Mouse (Mus musculus) intestine, postnatal 0 days (tissue): ENCODE data around the gene Gzmb. TPM values are rescaled to one million over a fixed set of nuclear protein-coding genes. Genes with fewer than 3 reads are reported as not detected.

Source experiments
- ATAC-seq: fragments of 200-750 bp; cut with Nextera tagmentation; 2 replicates; pipeline ENCODE4 v1.8.0; 2017; ENCODE audit warnings: mild to moderate bottlenecking, moderate TSS enrichment, moderate library complexity
- H3K27ac ChIP-seq: fragments of 300-500 bp; sonication (generic); 2 replicates; pipeline ENCODE4 v1.5.1; 2014; ENCODE audit warnings: mild to moderate bottlenecking, low read depth, low read length, moderate library complexity
- H3K27me3 ChIP-seq: fragments of 300-500 bp; sonication (generic); replicated peaks from 2 replicates; pipeline ENCODE4 v1.6.1; 2014; ENCODE audit warnings: low read length, mixed read lengths; ENCODE audit not compliant: control insufficient read depth, insufficient read depth
- H3K36me3 ChIP-seq: fragments of 300-500 bp; sonication (generic); 2 replicates; pipeline ENCODE4 v1.6.1; 2014; ENCODE audit warnings: mild to moderate bottlenecking, moderate library complexity; ENCODE audit not compliant: control insufficient read depth, insufficient read depth
- H3K4me1 ChIP-seq: fragments of 300-500 bp; sonication (generic); replicated peaks from 2 replicates; pipeline ENCODE4 v1.6.1; 2014; ENCODE audit warnings: antibody characterized with exemption, low read length, mixed read lengths; ENCODE audit not compliant: control insufficient read depth, insufficient read depth
- H3K4me2 ChIP-seq: fragments of 300-500 bp; sonication (generic); replicated peaks from 2 replicates; pipeline ENCODE4 v1.6.1; 2014; ENCODE audit warnings: low read depth, mild to moderate bottlenecking, moderate library complexity
- H3K4me3 ChIP-seq: fragments of 300-500 bp; sonication (generic); 2 replicates; pipeline ENCODE4 v1.5.1; 2014; ENCODE audit warnings: low read depth, low read length
- H3K9ac ChIP-seq: fragments of 300-500 bp; sonication (generic); 2 replicates; pipeline ENCODE4 v1.6.1; 2014; ENCODE audit warnings: mild to moderate bottlenecking, low read depth, low read length
- H3K9me3 ChIP-seq: fragments of 300-500 bp; sonication (generic); 2 replicates; pipeline ENCODE4 v1.6.1; 2016; ENCODE audit warnings: mixed run types; ENCODE audit not compliant: control insufficient read depth
- CTCF ChIP-seq: sonication (generic); IDR thresholded peaks from 2 replicates; pipeline ENCODE4 v1.5.1; 2016; ENCODE audit warnings: low read depth, mild to moderate bottlenecking, control low read depth, antibody characterized with exemption, moderate library complexity
- WGBS: fragments of 180-500 bp; shearing (Covaris S2); extraction: QIAGEN DNeasy Blood & Tissue Kit; methylation state at CpG from one replicate; pipeline ENCODE4 v1.1.7; 2014; 5-methylcytosine and 5-hydroxymethylcytosine counted together
- polyA plus RNA-seq: library from polyadenylated mRNA; unstranded; fragments of >200 nt; fragmentation: Nextera tagmentation; extraction: Ambion mirVana; gene quantifications from 2 replicates; pipeline ENCODE4 v1.2.1, GENCODE M21; 2015

The Gzmb gene
- polyA plus RNA-seq, 1 experiment from 2014 or later: 0.34 TPM

DNA sequence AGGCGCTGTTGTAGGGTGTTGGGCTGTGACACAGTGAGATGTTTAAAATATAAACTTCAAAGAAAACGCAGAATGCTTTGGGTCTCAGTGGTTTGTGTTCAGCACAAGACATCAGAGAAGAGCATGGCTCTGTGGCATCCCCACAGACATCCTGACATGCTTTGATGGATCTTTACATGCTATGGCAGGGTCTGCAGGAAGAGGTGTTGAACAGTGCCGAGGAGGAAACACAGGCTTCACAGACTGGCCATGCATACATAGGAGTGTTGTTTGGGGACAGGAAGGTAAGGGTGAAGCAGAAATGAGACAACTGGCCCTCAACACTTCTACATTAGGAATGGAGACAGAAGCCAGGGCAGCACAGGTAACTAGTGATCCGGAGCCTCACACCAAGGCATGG is 34.0 kb upstream of the Gzmb start:
- Histone ChIP-seq H3K27me3 (no peaks in the 10 kb centered on the region), H3K36me3 (no peaks in the 10 kb centered on the region), H3K4me1 (no peaks in the 10 kb centered on the region), H3K9ac (no peak overlapping the region), H3K4me2 (no peak overlapping the region), H3K27ac (no peak overlapping the region), H3K9me3 (no peaks in the 10 kb centered on the region), H3K4me3 (no peak overlapping the region)
- ATAC-seq: no peak
- no peak for TF ChIP-seq CTCF
- 73% methylated on average over 4 of the region's 4 CpGs for whole genome bisulfite sequencing

GRCm38 (mm10) chr14:56293146-56293545 is 31.1 kb upstream of the Gzmb start:
- TF ChIP-seq CTCF: no peak
- no peaks in the 10 kb centered on the region for H3K4me1 ChIP-seq
- no peaks in the 10 kb centered on the region for H3K9me3 ChIP-seq
- H3K27me3 ChIP-seq: no peaks in the 10 kb centered on the region
- H3K36me3 ChIP-seq: no peaks in the 10 kb centered on the region
- H3K4me3 ChIP-seq: no peak overlapping the region
- no peak for ATAC-seq
- no peak overlapping the region for H3K27ac ChIP-seq
- H3K9ac ChIP-seq: no peak overlapping the region
- H3K4me2 ChIP-seq: no peak overlapping the region

GRCm38 (mm10) chr14:56288651-56289050 is 26.6 kb upstream of the Gzmb start:
- H3K4me2 ChIP-seq: no peak overlapping the region
- H3K4me1 ChIP-seq: no peaks in the 10 kb centered on the region
- 65% methylated on average over 5 of the region's 5 CpGs for WGBS
- H3K4me3 ChIP-seq: no peak overlapping the region
- H3K36me3 ChIP-seq: no peaks in the 10 kb centered on the region
- no peak overlapping the region for H3K9ac ChIP-seq
- H3K9me3 ChIP-seq: no peaks in the 10 kb centered on the region
- H3K27me3 ChIP-seq: no peaks in the 10 kb centered on the region
- H3K27ac ChIP-seq: no peak overlapping the region
- no peak for TF ChIP-seq CTCF
- ATAC-seq: no peak

DNA sequence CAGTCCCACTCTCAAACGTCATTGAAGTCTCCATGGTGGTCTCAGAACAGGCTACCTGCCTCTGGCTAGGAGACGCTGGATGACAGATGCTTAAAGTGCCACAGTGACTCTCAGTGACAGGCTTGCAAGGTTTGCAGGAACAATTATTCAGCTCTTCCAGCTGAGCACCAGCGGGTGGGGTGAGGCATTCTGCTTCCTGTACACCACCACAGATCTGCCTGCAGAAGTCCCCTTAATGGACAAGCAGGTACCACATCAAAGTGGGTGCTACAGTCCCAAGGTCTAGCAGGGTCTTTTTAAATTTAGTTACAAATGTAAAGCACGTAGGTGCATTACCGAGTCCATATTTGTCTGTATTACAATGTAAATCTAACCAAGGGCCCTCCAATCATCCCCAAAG is 25.7 kb upstream of the Gzmb start:
- no peak for TF ChIP-seq CTCF
- Histone ChIP-seq H3K4me2 (no peak overlapping the region), H3K4me1 (no peaks in the 10 kb centered on the region), H3K27me3 (no peaks in the 10 kb centered on the region), H3K4me3 (no peak overlapping the region), H3K36me3 (no peaks in the 10 kb centered on the region), H3K27ac (no peak overlapping the region), H3K9ac (no peak overlapping the region), H3K9me3 (no peaks in the 10 kb centered on the region)
- no peak for ATAC-seq
- 69% methylated on average over 5 of the region's 5 CpGs for WGBS

GRCm38 (mm10) chr14:56284356-56285325 is 22.6 kb upstream of the Gzmb start:
- no peak for ATAC-seq
- no peak for TF ChIP-seq CTCF
- Histone ChIP-seq H3K9ac (no peak overlapping the region), H3K9me3 (no peaks in the 10 kb centered on the region), H3K27ac (no peak overlapping the region), H3K4me3 (no peak overlapping the region), H3K4me2 (no peak overlapping the region), H3K36me3 (no peaks in the 10 kb centered on the region), H3K4me1 (no peaks in the 10 kb centered on the region), H3K27me3 (no peaks in the 10 kb centered on the region)
- WGBS: 80% methylated on average over 6 of the region's 6 CpGs

DNA sequence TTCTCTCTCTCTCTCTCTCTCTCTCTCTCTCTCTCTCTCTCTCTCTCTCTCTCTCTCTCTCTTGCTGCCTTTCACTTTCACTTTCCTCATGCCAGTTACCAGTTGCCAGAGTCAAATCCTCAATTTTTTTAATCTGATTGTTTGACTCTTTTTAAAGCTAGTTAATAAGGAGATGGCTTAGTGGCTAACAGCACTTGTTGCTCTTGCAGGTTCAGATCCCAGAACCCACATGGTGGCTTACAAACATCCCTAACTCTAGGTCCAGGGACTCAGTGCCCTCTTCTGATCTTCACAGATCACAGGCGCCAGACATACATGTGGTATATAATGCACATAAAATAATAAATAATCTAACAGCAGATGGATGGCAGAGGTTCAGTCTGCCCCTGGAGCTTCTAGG is 21.8 kb upstream of the Gzmb start:
- Histone ChIP-seq H3K27ac (no peak overlapping the region), H3K36me3 (no peaks in the 10 kb centered on the region), H3K9me3 (no peaks in the 10 kb centered on the region), H3K27me3 (no peaks in the 10 kb centered on the region), H3K4me1 (no peaks in the 10 kb centered on the region), H3K4me2 (no peak overlapping the region), H3K9ac (no peak overlapping the region), H3K4me3 (no peak overlapping the region)
- WGBS: 77% methylated on average over 1 of the region's 1 CpGs
- TF ChIP-seq CTCF: no peak
- no peak for ATAC-seq
